Mouse (Mus musculus): ENCODE measurements around the gene Srgap3. TPM values are rescaled to one million over a fixed set of nuclear protein-coding genes. Genes with fewer than 3 reads are reported as not detected.
A peak's percentile ranks its signal among the peaks of the same experiment; 100 is the strongest.

Gene Srgap3
- total RNA-seq, 1 experiment from 2014 or later, result 9.6 TPM

DNA sequence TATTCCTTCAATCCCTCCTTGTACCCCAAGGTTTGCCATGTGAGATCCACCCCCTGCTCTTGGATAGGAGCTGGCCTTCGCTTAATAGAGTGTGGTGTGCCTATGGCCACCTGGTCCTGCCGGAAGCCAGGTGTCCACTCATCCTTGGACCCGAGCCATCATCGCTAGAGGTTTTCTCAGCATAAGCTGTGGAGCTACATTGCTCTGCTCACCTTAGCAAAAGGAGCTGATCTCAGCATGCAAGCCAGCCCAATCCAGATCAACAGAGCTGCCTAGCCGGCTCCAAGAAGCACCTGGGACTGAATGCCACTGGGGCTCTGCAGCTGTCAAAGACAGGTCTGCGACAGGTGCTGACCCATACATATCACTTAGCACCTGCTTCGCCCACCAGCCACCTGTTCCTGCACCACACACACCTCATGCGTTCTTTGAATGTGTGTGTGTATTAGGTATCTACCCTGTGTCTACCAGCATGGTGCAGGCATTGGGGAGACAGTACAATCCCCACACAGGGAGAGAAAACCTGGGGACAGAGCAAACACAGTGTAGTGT is 98.4 kb downstream of the Srgap3 start:
- no peak for ATAC-seq (replicated peaks in 1 of 2; ENCODE audit: insufficient read depth in 1 of 2, low FRiP score in 2 of 2, low TSS enrichment in 1 of 2, low read depth in 1 of 2, poor library complexity in 2 of 2, severe bottlenecking in 2 of 2)

DNA sequence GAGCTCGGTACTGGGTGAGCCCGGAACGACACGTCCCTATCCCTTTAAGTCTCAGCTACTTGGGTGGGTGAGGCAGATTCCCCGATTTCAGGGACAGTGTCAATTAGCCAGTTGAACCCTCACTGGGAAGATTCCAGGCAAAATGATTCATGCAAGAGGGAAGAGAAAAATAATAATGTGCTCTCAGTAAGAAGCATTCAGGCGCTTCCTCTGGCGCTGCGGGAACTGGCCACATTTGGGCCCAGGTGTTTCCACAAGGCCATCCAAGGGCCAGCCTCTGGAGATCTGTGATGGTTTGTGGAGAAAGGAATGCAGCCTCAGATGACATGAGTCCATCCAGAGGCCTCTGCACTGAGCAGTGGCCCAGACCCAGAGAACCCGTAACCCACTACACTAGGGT is 100.2 kb downstream of the Srgap3 start:
- no peak for ATAC-seq (replicated peaks in 1 of 2; ENCODE audit: insufficient read depth in 1 of 2, low FRiP score in 2 of 2, low TSS enrichment in 1 of 2, low read depth in 1 of 2, poor library complexity in 2 of 2, severe bottlenecking in 2 of 2)

DNA sequence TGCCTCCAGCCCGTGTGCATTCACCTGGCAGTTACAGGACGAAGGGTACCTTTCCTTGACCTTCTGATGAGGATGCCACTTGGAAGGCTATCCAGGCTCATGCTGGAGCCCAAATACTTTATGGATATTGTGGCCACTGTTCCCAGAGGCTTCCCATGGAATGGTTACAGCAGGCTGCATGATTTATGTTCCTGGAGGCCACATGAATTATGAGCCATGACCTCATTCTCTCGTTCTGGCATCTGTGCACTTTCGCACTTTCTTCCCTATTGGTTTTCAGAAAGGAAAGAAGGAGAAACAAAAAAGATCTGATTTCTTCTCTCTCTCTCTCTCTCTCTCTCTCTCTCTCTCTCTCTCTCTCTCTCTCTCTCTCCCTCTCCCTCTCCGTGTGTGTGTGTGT is 104.6 kb downstream of the Srgap3 start:
- ATAC-seq (replicated peaks in 1 of 2; ENCODE audit: insufficient read depth in 1 of 2, low FRiP score in 2 of 2, low TSS enrichment in 1 of 2, low read depth in 1 of 2, poor library complexity in 2 of 2, severe bottlenecking in 2 of 2), result no peak

DNA sequence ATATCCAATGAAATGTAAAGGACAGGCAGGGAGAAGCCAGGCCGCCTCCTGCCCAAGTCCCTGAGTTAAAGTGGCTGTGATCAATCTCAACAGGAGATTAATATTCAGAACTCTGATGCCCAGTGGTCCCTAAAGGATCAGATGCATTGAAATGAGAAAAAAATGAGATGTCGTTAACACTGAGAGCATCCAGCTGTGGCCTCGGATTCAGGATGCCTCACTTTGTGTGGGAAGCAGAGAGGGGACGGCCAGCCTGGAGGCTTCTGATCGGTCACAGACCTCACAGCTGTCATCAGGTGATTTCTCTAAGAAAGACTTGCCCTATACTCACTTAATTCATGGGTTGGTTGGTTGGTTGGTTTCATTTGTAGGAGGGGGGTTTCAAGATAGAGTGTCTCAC is 106.7 kb downstream of the Srgap3 start:
- ATAC-seq (replicated peaks in 1 of 2; ENCODE audit: insufficient read depth in 1 of 2, low FRiP score in 2 of 2, low TSS enrichment in 1 of 2, low read depth in 1 of 2, poor library complexity in 2 of 2, severe bottlenecking in 2 of 2), result no peak

DNA sequence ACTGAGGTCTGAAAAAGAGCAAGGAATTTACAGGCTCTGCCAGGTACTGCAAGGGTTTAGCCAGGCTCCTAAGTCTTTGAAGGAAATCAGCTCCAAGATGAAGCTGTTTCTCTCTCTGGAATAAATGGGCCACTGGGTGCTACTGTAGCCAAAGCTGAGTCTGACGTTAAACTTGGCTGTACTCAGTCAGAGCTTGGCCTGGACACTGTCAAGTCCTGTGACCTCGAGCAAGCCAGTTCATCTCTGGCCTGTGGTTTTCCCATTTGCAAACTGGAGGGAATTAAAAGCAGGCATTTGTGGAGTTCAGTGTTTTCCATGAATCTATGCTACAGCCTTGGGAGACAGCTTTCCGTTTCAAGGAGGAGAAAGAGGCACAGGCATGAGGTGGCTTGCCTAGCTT is 107.7 kb downstream of the Srgap3 start:
- ATAC-seq (replicated peaks in 1 of 2; ENCODE audit: insufficient read depth in 1 of 2, low FRiP score in 2 of 2, low TSS enrichment in 1 of 2, low read depth in 1 of 2, poor library complexity in 2 of 2, severe bottlenecking in 2 of 2), result no peak

DNA sequence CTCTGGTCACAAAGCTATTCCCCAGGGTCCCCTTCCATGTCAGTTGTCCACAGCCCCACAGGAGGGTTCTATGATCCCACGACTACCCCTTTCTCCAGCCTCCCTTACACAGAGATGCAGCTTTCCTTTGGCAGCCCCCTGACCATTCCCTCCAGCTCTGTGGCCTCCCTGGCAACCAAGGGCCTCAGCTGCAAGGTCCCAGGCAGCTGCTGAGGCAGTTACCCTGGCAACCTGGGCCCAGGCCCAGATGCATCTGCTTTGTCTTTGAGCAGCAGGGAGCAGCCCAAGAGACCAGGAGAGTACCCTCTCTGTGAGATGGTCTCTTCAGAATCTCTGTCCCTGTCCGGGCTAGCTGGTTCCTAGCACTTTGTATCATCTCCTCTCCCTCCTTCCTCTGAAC is 108.2 kb downstream of the Srgap3 start:
- ATAC-seq (replicated peaks in 1 of 2; ENCODE audit: insufficient read depth in 1 of 2, low FRiP score in 2 of 2, low TSS enrichment in 1 of 2, low read depth in 1 of 2, poor library complexity in 2 of 2, severe bottlenecking in 2 of 2), result no peak

DNA sequence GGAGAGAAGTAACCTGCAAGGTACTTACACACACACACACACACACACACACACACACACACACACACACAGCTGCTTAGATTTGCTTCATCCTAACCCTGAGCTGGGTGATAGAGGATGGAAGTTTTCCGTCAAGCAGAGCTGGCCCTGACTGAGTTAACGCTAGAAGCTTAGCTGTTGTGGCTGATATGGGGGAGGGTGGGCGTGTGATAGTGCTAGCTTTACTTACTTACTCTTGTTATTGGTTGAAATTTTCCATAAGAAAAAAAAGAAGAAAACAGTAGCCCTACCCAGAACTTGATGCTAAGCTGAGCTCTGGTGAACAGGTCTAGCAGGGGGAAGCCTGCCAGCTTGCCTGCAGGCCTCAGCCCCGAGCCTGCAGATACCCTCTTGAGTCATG is 110.4 kb downstream of the Srgap3 start:
- ATAC-seq (replicated peaks in 1 of 2; ENCODE audit: insufficient read depth in 1 of 2, low FRiP score in 2 of 2, low TSS enrichment in 1 of 2, low read depth in 1 of 2, poor library complexity in 2 of 2, severe bottlenecking in 2 of 2), result no peak

DNA sequence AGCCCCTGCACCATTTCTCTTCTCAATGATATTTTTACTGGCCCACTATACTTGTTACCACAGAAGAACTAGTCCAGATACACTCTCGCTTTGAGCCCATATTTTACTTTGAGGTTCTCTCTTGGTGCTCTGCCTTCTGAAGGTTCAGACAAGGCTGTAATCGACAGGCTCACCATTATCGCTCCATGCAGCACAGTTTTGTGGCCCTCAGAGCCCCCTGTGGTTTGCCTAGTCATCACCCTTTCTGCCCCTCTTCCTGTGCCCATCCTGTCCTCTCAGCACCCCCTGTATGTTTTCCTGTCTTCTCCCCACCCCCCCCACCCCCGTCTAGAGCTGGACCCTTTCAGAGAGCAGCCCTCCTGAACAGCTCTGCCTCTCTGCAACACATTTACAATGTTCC is 111.7 kb downstream of the Srgap3 start:
- ATAC-seq (replicated peaks in 1 of 2; ENCODE audit: insufficient read depth in 1 of 2, low FRiP score in 2 of 2, low TSS enrichment in 1 of 2, low read depth in 1 of 2, poor library complexity in 2 of 2, severe bottlenecking in 2 of 2), result peak in 1 of 2 experiments; percentile 53; a peak in 3 of 4 replicates

DNA sequence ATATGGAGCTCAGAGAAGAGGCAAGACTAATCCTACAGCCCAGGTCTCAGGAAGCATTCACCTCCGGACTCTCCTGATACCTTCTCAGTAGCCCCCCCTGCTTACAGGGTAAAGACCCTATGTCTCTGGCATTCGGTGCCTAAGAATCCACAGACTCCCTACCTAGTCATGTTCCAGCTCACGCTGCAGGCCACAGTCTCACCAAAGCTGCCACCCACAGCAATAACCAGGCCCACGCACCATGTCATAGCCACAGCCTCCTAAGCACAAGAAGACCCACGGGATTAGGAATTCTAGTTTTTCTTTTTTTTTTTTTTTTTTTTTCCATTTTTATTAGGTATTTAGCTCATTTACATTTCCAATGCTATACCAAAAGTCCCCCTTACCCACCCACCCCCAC is 112.6 kb downstream of the Srgap3 start:
- ATAC-seq (replicated peaks in 1 of 2; ENCODE audit: insufficient read depth in 1 of 2, low FRiP score in 2 of 2, low TSS enrichment in 1 of 2, low read depth in 1 of 2, poor library complexity in 2 of 2, severe bottlenecking in 2 of 2), result no peak

DNA sequence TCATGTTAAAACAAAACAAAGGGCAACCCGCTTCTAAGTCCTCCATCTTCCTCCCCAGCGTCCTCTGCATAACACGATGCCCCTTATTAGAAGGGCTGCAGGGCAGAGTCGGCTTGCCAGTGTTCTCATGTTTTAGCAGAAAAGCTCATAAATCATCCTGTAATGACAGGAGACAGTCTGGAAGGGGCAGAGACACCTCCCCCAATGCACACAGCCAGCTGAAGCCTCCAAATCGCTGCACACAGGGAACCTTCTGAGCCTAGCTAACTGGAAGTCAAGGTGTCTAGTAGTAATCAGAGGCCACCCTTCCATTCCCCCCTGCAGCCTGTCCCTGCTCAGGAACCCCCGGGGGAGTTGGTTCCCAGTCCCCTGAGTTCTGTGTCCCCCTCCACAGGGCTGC is 113.3 kb downstream of the Srgap3 start:
- no peak for ATAC-seq (replicated peaks in 1 of 2; ENCODE audit: insufficient read depth in 1 of 2, low FRiP score in 2 of 2, low TSS enrichment in 1 of 2, low read depth in 1 of 2, poor library complexity in 2 of 2, severe bottlenecking in 2 of 2)

DNA sequence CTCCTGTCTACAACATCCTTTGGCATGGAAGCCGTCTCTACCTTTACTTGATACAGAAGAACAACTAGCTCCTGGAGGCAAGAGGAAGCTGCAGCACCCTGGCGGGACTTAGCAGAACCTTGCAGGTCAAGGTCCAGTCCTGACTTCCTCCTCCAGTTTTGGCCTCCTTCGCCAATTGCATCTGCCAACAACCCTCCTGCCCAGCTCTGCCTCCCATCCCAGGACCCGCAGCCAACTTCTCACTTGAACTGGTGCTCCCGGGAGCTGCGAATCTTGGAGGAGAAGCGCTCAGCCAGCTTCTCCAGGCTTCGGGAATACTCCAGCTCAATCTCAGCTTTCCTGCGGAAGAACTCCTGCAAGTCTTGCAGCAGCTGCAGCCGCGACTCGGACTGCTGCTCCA is 117.9 kb downstream of the Srgap3 start:
- no peak for ATAC-seq (replicated peaks in 1 of 2; ENCODE audit: insufficient read depth in 1 of 2, low FRiP score in 2 of 2, low TSS enrichment in 1 of 2, low read depth in 1 of 2, poor library complexity in 2 of 2, severe bottlenecking in 2 of 2)

DNA sequence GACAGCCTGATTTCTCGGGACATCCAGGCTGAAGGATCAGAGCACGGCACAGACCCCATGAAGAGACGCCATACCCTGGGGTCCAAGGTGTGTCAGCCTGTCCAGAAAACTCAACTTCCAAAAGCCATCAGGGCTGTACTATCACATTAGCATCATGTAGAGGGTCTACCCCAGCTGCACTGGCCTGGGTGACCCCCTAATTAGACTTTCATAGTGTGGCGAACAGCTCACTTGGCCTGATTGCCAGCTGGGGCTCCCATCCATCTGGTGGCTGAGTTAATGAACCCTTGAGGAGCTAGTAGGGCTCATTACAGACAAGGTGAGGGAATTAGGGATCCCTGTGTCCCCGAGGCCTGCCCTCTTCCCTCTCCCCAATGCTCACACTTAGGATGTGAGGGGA is 118.6 kb downstream of the Srgap3 start:
- no peak for ATAC-seq (replicated peaks in 1 of 2; ENCODE audit: insufficient read depth in 1 of 2, low FRiP score in 2 of 2, low TSS enrichment in 1 of 2, low read depth in 1 of 2, poor library complexity in 2 of 2, severe bottlenecking in 2 of 2)

DNA sequence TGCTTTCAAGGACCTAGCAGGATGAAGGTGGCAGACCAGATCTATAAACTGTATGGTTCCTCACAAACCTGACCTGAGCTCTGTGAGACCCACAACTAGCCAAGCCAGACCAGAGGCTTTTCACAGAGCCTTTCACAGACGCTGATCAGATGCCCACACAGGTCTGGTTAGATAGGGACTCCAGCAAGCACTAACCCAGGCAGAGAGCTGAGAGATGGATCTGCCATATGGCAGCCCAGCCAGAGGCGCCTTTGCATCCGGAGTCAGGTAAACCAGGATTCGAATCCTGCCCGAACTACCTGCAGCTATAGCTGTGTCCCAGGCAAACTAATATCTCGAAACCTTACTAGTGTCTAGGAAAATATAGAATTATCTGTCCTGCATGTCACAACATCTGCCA is 121.4 kb downstream of the Srgap3 start:
- no peak for ATAC-seq (replicated peaks in 1 of 2; ENCODE audit: insufficient read depth in 1 of 2, low FRiP score in 2 of 2, low TSS enrichment in 1 of 2, low read depth in 1 of 2, poor library complexity in 2 of 2, severe bottlenecking in 2 of 2)

DNA sequence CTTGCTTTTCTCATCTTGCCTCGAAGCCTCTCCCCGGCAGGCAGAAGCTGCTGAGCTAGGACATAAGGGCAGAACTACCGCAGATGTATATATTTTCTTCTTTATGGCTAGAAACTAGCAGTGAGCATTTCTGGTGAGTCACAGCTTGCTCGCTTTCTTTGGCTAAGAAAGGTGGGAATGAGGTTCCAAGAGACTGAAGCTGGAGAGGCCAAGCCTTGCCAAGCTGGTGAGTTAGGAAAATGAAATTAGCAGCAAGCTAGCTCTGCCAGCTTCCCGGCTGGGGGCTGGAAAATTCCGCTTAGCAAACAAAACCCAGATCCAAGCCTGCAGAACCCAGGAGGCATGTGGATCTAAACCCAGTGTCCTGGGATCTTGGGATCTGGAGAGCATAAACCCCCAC is 124.0 kb downstream of the Srgap3 start:
- no peak for ATAC-seq (replicated peaks in 1 of 2; ENCODE audit: insufficient read depth in 1 of 2, low FRiP score in 2 of 2, low TSS enrichment in 1 of 2, low read depth in 1 of 2, poor library complexity in 2 of 2, severe bottlenecking in 2 of 2)

DNA sequence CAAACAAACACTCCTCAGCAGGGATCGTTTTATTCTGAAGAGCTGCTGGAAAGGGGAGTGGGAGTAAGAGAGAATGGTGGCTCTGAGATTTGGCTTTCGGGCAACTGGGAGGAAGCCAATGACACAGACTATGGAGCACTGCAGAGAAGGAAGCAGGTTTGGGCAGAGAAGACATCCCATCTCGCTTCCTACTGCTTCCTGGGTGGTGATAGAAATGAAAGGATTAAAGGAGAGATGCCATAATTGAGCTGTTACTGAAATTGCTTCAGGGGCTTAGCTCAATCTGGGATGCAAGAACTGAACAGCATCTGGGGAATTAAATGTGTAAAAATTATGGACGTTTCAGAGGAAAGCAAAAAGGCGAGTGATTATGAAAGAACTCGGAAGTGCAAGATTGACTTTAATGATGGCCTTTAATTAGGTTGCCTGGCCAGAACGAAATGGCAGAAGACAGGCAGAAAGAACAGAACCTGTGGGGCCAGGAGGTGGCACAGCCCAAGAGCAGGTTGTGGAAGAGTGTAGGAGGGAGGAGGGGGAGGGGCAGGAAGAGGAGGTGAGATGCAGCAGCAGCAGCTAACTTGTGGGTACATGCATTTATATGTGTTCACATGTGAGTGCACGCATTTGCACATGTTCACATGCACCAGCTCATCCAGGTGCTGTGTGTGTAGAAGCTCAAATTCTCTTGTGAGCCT is 126.6 kb downstream of the Srgap3 start:
- no peak for ATAC-seq (replicated peaks in 1 of 2; ENCODE audit: insufficient read depth in 1 of 2, low FRiP score in 2 of 2, low TSS enrichment in 1 of 2, low read depth in 1 of 2, poor library complexity in 2 of 2, severe bottlenecking in 2 of 2)

DNA sequence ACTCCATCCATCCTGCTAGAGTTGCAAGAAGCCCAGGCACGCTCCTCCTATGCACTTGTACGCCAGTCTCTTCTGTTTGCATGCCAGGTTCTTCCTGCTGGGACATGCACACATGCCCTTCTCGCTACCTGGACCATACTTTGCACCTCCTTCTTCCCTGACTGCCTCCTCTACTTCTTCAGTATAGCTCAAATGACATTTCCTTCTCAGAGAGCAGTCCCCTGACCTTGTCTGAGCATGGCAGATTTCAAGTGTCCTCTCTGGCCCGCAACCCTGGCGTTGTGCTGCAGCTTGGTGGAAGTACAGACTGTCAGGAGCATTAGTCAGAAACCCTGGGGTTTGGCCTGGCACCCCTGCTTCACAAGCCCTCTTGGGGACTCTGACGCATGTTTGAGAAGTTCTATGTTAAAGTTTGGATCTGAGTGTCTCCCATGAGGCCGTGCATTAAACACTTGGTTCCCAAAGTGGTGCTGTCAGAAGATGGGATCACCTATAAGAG is 128.6 kb downstream of the Srgap3 start:
- no peak for ATAC-seq (replicated peaks in 1 of 2; ENCODE audit: insufficient read depth in 1 of 2, low FRiP score in 2 of 2, low TSS enrichment in 1 of 2, low read depth in 1 of 2, poor library complexity in 2 of 2, severe bottlenecking in 2 of 2)

DNA sequence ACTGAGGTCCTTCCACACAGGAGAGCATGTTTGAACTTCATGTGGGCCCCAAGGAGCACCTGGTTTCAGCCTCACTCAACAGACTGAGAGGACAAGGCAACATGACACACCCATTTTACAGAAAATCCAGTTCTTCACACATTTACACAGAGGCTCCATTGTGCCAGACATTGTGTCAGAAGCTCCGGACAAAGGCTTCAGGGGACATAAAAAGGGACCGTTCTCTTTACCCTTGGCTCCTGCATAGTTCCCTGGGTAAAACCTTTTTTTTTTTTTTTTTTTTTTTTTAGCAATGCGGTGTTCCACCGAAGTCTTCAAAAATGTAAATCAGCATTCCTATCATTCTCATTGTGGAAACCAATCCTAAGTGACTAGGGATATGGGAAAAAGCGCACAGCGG is 131.5 kb downstream of the Srgap3 start:
- no peak for ATAC-seq (replicated peaks in 1 of 2; ENCODE audit: insufficient read depth in 1 of 2, low FRiP score in 2 of 2, low TSS enrichment in 1 of 2, low read depth in 1 of 2, poor library complexity in 2 of 2, severe bottlenecking in 2 of 2)

DNA sequence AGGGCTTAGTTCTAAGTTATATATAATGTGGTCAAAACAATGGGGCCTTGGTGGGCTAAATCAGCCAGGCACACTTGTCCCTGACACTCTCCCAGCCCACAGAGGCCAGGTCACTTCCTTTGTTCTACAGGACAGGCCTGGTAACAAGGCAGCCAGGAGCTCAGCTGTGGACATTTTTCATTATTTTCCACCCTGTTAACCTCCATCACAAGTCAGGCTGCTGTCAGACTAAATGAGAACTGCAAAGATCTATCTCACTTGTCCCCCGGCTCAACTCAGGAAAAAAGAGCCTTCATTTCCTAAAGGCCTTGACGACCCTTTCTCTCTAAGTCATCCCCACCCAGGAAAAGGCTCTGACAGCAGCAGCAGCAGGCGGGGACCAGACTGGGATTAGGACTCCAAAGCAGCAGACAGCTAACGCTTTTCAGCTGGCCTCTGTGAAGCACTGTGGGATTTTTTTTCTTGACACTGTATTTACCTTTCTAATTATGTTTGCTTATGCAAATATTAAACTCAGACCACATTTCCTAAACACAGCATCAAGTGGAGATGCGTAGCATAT is 132.5 kb downstream of the Srgap3 start:
- no peak for ATAC-seq (replicated peaks in 1 of 2; ENCODE audit: insufficient read depth in 1 of 2, low FRiP score in 2 of 2, low TSS enrichment in 1 of 2, low read depth in 1 of 2, poor library complexity in 2 of 2, severe bottlenecking in 2 of 2)

DNA sequence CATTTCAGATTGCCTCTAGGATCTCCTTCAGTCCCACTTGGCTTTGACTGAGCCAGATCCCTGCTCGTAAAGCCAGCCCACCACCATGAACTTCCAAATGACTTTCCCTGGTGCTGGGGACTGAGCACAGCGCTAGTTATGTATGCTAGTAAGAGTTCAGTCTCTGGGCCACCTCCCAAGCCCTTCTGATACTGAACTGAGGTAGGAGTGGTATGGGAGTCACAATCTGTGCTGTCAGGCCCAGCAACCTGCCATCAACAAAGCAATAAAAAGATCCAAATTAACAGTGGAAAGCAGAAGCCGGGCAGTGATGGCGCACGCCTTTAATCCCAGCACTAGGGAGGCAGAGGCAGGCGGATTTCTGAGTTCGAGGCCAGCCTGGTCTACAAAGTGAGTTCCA is 134.2 kb downstream of the Srgap3 start:
- ATAC-seq (replicated peaks in 1 of 2; ENCODE audit: insufficient read depth in 1 of 2, low FRiP score in 2 of 2, low TSS enrichment in 1 of 2, low read depth in 1 of 2, poor library complexity in 2 of 2, severe bottlenecking in 2 of 2), result no peak
